Comparison of ENCODE assay signal across 21 mouse cellular contexts in the genomic region with DNA sequence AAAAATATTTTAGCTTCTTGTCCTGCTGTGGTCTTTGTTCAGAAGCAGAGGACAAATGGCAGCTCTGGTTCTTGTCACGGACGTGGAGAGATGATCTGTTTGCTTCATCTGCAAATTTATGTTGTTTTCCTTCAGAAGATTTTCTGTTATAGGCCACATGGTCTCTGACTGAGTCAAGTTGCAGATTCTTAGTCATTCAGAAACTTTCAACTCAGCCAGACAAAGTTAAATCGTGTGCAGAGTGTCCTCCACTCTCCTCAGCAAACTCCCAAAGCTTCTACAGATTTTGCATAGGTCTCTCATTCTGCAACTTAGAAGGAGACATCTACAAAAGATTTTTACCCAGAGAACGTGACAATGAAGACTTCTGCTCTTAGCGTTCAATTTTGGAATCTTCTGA. TPM values are rescaled to one million over a fixed set of nuclear protein-coding genes. Genes with fewer than 3 reads are reported as not detected.
"Had no signal": no experiment of that assay in that cellular context is flagged by ENCODE, and none has a peak within 500 bp of the region (broad histone marks: within the 10 kb centered on the region; RNA-seq: fewer than 3 reads in every experiment).

No protein-coding gene starts in this region.

- DNase-seq: kidney, adult 8-10 months; kidney, postnatal 14 days; layer of hippocampus, adult 9-11 months; liver, postnatal 0 days; lung, embryonic 14.5 days; right cerebral cortex, adult 18-20 months; right cerebral cortex, postnatal 14 days; right cerebral cortex, postnatal 4 days; thymus, adult 18-20 months; thymus, postnatal 36 days had no signal

- H3K4me2 ChIP-seq: kidney, embryonic 15.5 days; lung, embryonic 14.5 days; midbrain, embryonic 12.5 days; midbrain, embryonic 15.5 days; neural tube, embryonic 12.5 days; neural tube, embryonic 15.5 days had no signal

- H3K9ac ChIP-seq: kidney, embryonic 15.5 days; liver, embryonic 14.5 days; liver, postnatal 0 days; lung, embryonic 14.5 days; midbrain, embryonic 12.5 days; midbrain, embryonic 15.5 days; neural tube, embryonic 12.5 days; neural tube, embryonic 15.5 days had no signal

- H3K27me3 ChIP-seq: kidney, embryonic 15.5 days; midbrain, embryonic 12.5 days; midbrain, embryonic 15.5 days; neural tube, embryonic 12.5 days; neural tube, embryonic 15.5 days had no signal

- H3K4me1 ChIP-seq: kidney, embryonic 15.5 days; midbrain, embryonic 12.5 days; midbrain, embryonic 15.5 days; neural tube, embryonic 12.5 days; neural tube, embryonic 15.5 days had no signal

- ATAC-seq: liver, postnatal 0 days; lung, postnatal 0 days; midbrain, embryonic 15.5 days had no signal

- H3K27ac ChIP-seq: kidney, embryonic 15.5 days; layer of hippocampus, adult 2 months; liver, embryonic 14.5 days; macrophage; midbrain, embryonic 12.5 days; midbrain, embryonic 15.5 days; neural tube, embryonic 12.5 days; neural tube, embryonic 15.5 days had no signal

- H3K4me3 ChIP-seq: kidney, embryonic 15.5 days; layer of hippocampus, adult 2 months; midbrain, embryonic 12.5 days; midbrain, embryonic 15.5 days; neural tube, embryonic 12.5 days; neural tube, embryonic 15.5 days had no signal

- H3K36me3 ChIP-seq: kidney, embryonic 15.5 days; midbrain, embryonic 12.5 days; midbrain, embryonic 15.5 days; neural tube, embryonic 12.5 days; neural tube, embryonic 15.5 days had no signal

- H3K9me3 ChIP-seq: kidney, embryonic 15.5 days; midbrain, embryonic 12.5 days; midbrain, embryonic 15.5 days; neural tube, embryonic 12.5 days; neural tube, embryonic 15.5 days had no signal

RNA-seq across cellular contexts. Expression of gene Icos, which starts 49.0 kb away (rescaled TPM):
- total RNA-seq: layer of hippocampus, adult 2 months; layer of hippocampus, postnatal 25 days; left cerebral cortex, adult 18-20 months had no signal
- polyA plus RNA-seq: lung, embryonic 14.5 days; midbrain, embryonic 15.5 days had no signal
